ENCODE assay signal across 7 mouse cellular contexts in the genomic region with DNA sequence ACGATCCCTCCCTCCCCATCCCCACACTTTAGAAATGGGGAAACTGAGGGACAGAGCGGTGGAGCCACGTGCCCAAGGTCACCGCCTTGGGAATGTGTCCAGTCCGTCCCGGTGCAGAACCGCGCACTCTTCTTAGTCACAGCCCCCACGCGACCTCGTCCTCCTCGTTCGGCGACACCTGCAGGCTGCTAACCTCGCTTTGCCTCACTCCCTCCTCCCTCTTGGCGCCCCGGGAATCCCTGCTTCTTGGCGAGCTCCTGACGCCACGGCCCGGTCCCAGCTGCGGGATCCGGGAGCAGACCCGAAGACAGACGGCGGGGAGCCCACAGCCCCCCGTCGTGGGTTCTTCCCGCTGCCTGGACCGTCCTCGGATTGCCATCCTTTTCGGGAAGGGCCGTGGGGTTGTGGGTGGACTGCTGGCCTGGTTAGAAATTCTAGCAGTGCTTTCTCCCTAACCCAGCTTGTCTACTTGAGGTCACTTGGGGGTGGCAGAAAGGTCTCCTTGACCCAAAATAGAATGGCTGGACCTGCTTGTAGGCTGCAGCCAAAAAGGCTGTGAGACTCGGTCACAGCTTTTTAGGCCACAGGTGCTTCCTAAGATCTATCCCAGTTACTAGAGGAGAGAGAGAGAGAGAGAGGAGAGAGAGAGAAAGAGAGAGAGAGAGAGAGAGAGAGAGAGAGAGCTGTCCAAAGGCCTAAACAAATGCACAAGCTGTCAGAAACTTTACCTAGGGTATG. TPM values are rescaled to one million over a fixed set of nuclear protein-coding genes. Genes with fewer than 3 reads are reported as not detected.
DNase-seq lines count a peak whose midpoint lies in the region; ATAC-seq and TF ChIP-seq lines count a peak whose summit lies in the region.

No protein-coding gene starts in this region.

- H3K79me2 ChIP-seq in MEL (ENCODE audit: control insufficient read depth, insufficient read depth, low read length, poor library complexity) = peaks cover 55% of the 10 kb centered on the region

- H3K36me3 ChIP-seq in MEL (ENCODE audit: control insufficient read depth in 1 of 2, insufficient read depth in 2 of 2, low read length in 2 of 2) = peaks cover 6 to 37% of the 10 kb centered on the region in 2 experiments
- H3K36me3 ChIP-seq in heart, embryonic 16.5 days (ENCODE audit: control insufficient read depth, insufficient read depth) = peaks cover 8% of the 10 kb centered on the region

- no peak for TF ChIP-seq EP300 in MEL (IDR thresholded peaks at IDR 0.05; ENCODE audit: low read depth in 1 of 2, low read length in 2 of 2)

- peak; percentile 24 for ATAC-seq in heart, embryonic 16.5 days (replicated peaks; ENCODE audit: extremely low read depth, insufficient read depth, low FRiP score)

- peak overlapping the region; percentile 86 to 98 for H3K4me3 ChIP-seq in MEL (ENCODE audit: control insufficient read depth in 1 of 2, insufficient read depth in 1 of 2, low read depth in 2 of 2, low read length in 2 of 2)
- peak overlapping the region; percentile 81 for H3K4me3 ChIP-seq in embryonic fibroblast, embryonic 13.5 days (ENCODE audit: insufficient read depth, low read length)
- peak overlapping the region; percentile 97 for H3K4me3 ChIP-seq in heart, embryonic 16.5 days (ENCODE audit: low read length)

- 0 out of 2 replicates have a peak overlapping the region, but pooled peaks have one; percentile 1 for H3K27ac ChIP-seq in MEL (ENCODE audit: control insufficient read depth, low read depth, low read length)
- no peak overlapping the region for H3K27ac ChIP-seq in embryonic fibroblast, embryonic 13.5 days (ENCODE audit: insufficient read depth, low read length)
- peak overlapping the region; percentile 93 for H3K27ac ChIP-seq in heart, embryonic 16.5 days (ENCODE audit: low read length)

- peak overlapping the region; percentile 96 for H3K9ac ChIP-seq in MEL (ENCODE audit: control insufficient read depth, low read depth, low read length, poor library complexity, severe bottlenecking)
- H3K9ac ChIP-seq in heart, embryonic 16.5 days (ENCODE audit: low read length) = peak overlapping the region; percentile 95

- H3K4me2 ChIP-seq in heart, embryonic 16.5 days (ENCODE audit: low read depth, low read length) = peak overlapping the region; percentile 90

- no peak for TF ChIP-seq RAD21 in MEL (IDR thresholded peaks at IDR 0.05; ENCODE audit: low read depth, low read length)

- 1% methylated on average over 34 of the region's 34 CpGs for WGBS in heart, embryonic 16.5 days

- no peaks in the 10 kb centered on the region for H3K27me3 ChIP-seq in MEL (ENCODE audit: control insufficient read depth in 1 of 2, insufficient read depth in 2 of 2, low read length in 2 of 2)
- H3K27me3 ChIP-seq in heart, embryonic 16.5 days (ENCODE audit: control insufficient read depth, insufficient read depth, low read length) = no peaks in the 10 kb centered on the region

- H3K9me3 ChIP-seq in MEL (replicated peaks; ENCODE audit: insufficient read depth, low read length) = no peaks in the 10 kb centered on the region
- H3K9me3 ChIP-seq in heart, embryonic 16.5 days (replicated peaks; ENCODE audit: control insufficient read depth, low read length) = 0 out of 2 replicates have a peak, but pooled peaks cover 3% of the 10 kb centered on the region

- peak; percentile 60 for DNase-seq in MEL (ENCODE audit: low read depth, low spot score)
- DNase-seq in adrenal gland, postnatal 36 days = peak; percentile 81 to 82
- DNase-seq in kidney, postnatal 14 days = peak; percentile 66
- peak; percentile 48 for DNase-seq in lung, postnatal 36 days
- peak; percentile 30 to 48 for DNase-seq in spleen, adult 18-20 months

- no peak for TF ChIP-seq CTCF in MEL (IDR thresholded peaks at IDR 0.05 in 2 of 3, conservative IDR thresholded peaks at IDR 0.05 in 1 of 3; ENCODE audit: control insufficient read depth in 1 of 3, insufficient read depth in 1 of 3, low read depth in 2 of 3, low read length in 3 of 3, poor library complexity in 1 of 3, severe bottlenecking in 1 of 3)
- TF ChIP-seq CTCF in embryonic fibroblast, embryonic 13.5 days (IDR thresholded peaks at IDR 0.05; ENCODE audit: borderline replicate concordance, insufficient read depth, low read length) = peak; percentile 43; the same call in 1 of the 2 replicates

- TF ChIP-seq POLR2A in MEL (IDR thresholded peaks at IDR 0.05; ENCODE audit: control insufficient read depth in 1 of 2, insufficient read depth in 1 of 2, low read depth in 1 of 2, low read length in 2 of 2, poor library complexity in 1 of 2) = no peak
- no peak for TF ChIP-seq POLR2A in embryonic fibroblast, embryonic 13.5 days (IDR thresholded peaks at IDR 0.05; ENCODE audit: low read depth, low read length)

- H3K4me1 ChIP-seq in MEL (ENCODE audit: control insufficient read depth in 1 of 2, insufficient read depth in 2 of 2, low read length in 2 of 2) = peaks cover 13 to 36% of the 10 kb centered on the region in 2 experiments
- H3K4me1 ChIP-seq in embryonic fibroblast, embryonic 13.5 days (ENCODE audit: control insufficient read depth, insufficient read depth, low read length) = peaks cover 15% of the 10 kb centered on the region
- H3K4me1 ChIP-seq in heart, embryonic 16.5 days (ENCODE audit: control insufficient read depth, insufficient read depth, low read length) = peaks cover 36% of the 10 kb centered on the region

TF ChIP-seq in MEL, 35 proteins besides CTCF, POLR2A, EP300 and RAD21:
- TF ChIP-seq JUND (IDR thresholded peaks at IDR 0.05; ENCODE audit: low read depth, low read length) (peak; percentile 94), UBTF (IDR thresholded peaks at IDR 0.05; ENCODE audit: borderline replicate concordance, insufficient read depth, low read depth, low read length) (0 out of 2 replicates have a peak, but pooled peaks have one; percentile 21), POLR2AphosphoS2 (IDR thresholded peaks at IDR 0.05; ENCODE audit: low read length) (no peak), KAT2A (conservative IDR thresholded peaks at IDR 0.05; ENCODE audit: low read depth, low read length) (no peak), TBP (IDR thresholded peaks at IDR 0.05; ENCODE audit: low read depth, low read length) (no peak), MXI1 (IDR thresholded peaks at IDR 0.05; ENCODE audit: low read depth, low read length) (peak; percentile 63), ETS1 (IDR thresholded peaks at IDR 0.05; ENCODE audit: low read depth, low read length) (no peak), MAZ (IDR thresholded peaks at IDR 0.05; ENCODE audit: low read depth, low read length) (no peak), MAX (IDR thresholded peaks at IDR 0.05; ENCODE audit: low read length) (peak; percentile 31; the same call in 1 of the 2 replicates), SIN3A (IDR thresholded peaks at IDR 0.05; ENCODE audit: low read length) (0 out of 2 replicates have a peak, but pooled peaks have one; percentile 16), MEF2A (IDR thresholded peaks at IDR 0.05; ENCODE audit: extremely low read depth, insufficient replicate concordance, low read depth, low read length, poor library complexity, severe bottlenecking) (no peak), CHD1 (IDR thresholded peaks at IDR 0.05; ENCODE audit: low read depth, low read length) (no peak), SMC3 (IDR thresholded peaks at IDR 0.05; ENCODE audit: low read depth, low read length) (no peak), MYC (IDR thresholded peaks at IDR 0.05; ENCODE audit: low read depth, low read length) (no peak), ZMIZ1 (IDR thresholded peaks at IDR 0.05; ENCODE audit: low read depth, low read length) (no peak), BHLHE40 (IDR thresholded peaks at IDR 0.05; ENCODE audit: borderline replicate concordance, low read depth, low read length) (no peak), HCFC1 (IDR thresholded peaks at IDR 0.05; ENCODE audit: low read depth, low read length) (peak; percentile 42; the same call in 1 of the 2 replicates), USF1 (IDR thresholded peaks at IDR 0.05; ENCODE audit: low read depth, low read length) (0 out of 2 replicates have a peak, but pooled peaks have one; percentile 22), MYB (IDR thresholded peaks at IDR 0.05; ENCODE audit: low read depth, low read length) (no peak)
TF ChIP-seq in MEL: peak in this region for 7.

RNA-seq across cellular contexts. Expression of a gene that starts 1.0 kb away (rescaled TPM):
- 16.0 and 17.3 TPM in 2 replicates for total RNA-seq in MEL (2012; rRNA removed)
- 10 to 100 TPM in 1 of 2 experiments, not detected in 1; 22.3 TPM for polyA plus RNA-seq in MEL (2012; ENCODE audit: insufficient read depth in 1 of 2, insufficient read length in 2 of 2, low read depth in 1 of 2, low replicate concordance in 2 of 2, missing spikeins in 1 of 2)
- 10 to 100 TPM; 53.2 to 55.4 TPM for total RNA-seq in adrenal gland, postnatal 36 days (2021)
- polyA plus RNA-seq in embryonic fibroblast, embryonic 13.5 days (2011; ENCODE audit: insufficient read length, low read depth, missing spikeins) = 15.6 and 15.9 TPM in 2 replicates
- 15.0 and 15.5 TPM in 2 replicates for polyA plus RNA-seq in heart, embryonic 16.5 days (2015; fragmentation: Nextera tagmentation; extraction: Ambion mirVana)

RNA-seq across cellular contexts. Expression of a gene that starts 20.9 kb away (rescaled TPM):
- 2.5 and 3.8 TPM in 2 replicates for total RNA-seq in MEL (2012; rRNA removed)
- 1 to 10 TPM in 1 of 2 experiments, not detected in 1; 6.0 TPM for polyA plus RNA-seq in MEL (2012; ENCODE audit: insufficient read depth in 1 of 2, insufficient read length in 2 of 2, low read depth in 1 of 2, low replicate concordance in 2 of 2, missing spikeins in 1 of 2)
- 10 to 100 TPM; 12.0 to 16.2 TPM for total RNA-seq in adrenal gland, postnatal 36 days (2021)
- 12.2 and 13.4 TPM in 2 replicates for polyA plus RNA-seq in embryonic fibroblast, embryonic 13.5 days (2011; ENCODE audit: insufficient read length, low read depth, missing spikeins)
- polyA plus RNA-seq in heart, embryonic 16.5 days (2015; fragmentation: Nextera tagmentation; extraction: Ambion mirVana) = 2.9 and 3.2 TPM in 2 replicates
